ENCODE assay signal across 17 mouse cellular contexts in genomic region chr3:116809221-116809620, GRCm38 (mm10). TPM values are rescaled to one million over a fixed set of nuclear protein-coding genes. Genes with fewer than 3 reads are reported as not detected.
A peak's percentile ranks its signal among the peaks of the same experiment; 100 is the strongest.
DNase-seq lines count a peak whose midpoint lies in the region; ATAC-seq and TF ChIP-seq lines count a peak whose summit lies in the region.
"Had no signal": no experiment of that assay in that cellular context is flagged by ENCODE, and none has a peak within 500 bp of the region (broad histone marks: within the 10 kb centered on the region; RNA-seq: fewer than 3 reads in every experiment).

No protein-coding gene starts in this region.

- H3K4me1 ChIP-seq in heart, embryonic 14.5 days (ENCODE audit: control insufficient read depth in 2 of 2, insufficient read depth in 2 of 2, low read length in 2 of 2), result peaks cover 3 to 19% of the 10 kb centered on the region in 2 experiments
- no peaks in the 10 kb centered on the region for H3K4me1 ChIP-seq in ES-Bruce4 (ENCODE audit: control insufficient read depth, insufficient read depth, low read length)
- H3K4me1 ChIP-seq in liver, embryonic 15.5 days (replicated peaks), result peaks cover 25% of the 10 kb centered on the region

- DNase-seq in heart, postnatal 36 days, result no peak
- DNase-seq in 416B (ENCODE audit: low read depth), result peak; percentile 11
- DNase-seq in frontal cortex, adult 2 months (ENCODE audit: extremely low spot score in 1 of 2, low spot score in 1 of 2), result no peak
- no peak for DNase-seq in right cerebral cortex, adult 18-20 months
- DNase-seq: adrenal gland, postnatal 14 days; cerebellum, adult 18-20 months; kidney, adult 9 months; kidney, postnatal 36 days; left cerebral cortex, postnatal 4 days; lung, adult 2 months had no signal

- 92% methylated on average over 6 of the region's 6 CpGs for WGBS in heart, embryonic 14.5 days
- WGBS in liver, embryonic 15.5 days (ENCODE audit: insufficient replicate concordance), result 87% methylated on average over 6 of the region's 6 CpGs

- H3K27me3 ChIP-seq in heart, embryonic 14.5 days (ENCODE audit: control insufficient read depth, insufficient read depth, low read length), result no peaks in the 10 kb centered on the region
- no peaks in the 10 kb centered on the region for H3K27me3 ChIP-seq in ES-Bruce4 (ENCODE audit: control insufficient read depth, insufficient read depth, low read length, poor library complexity, severe bottlenecking)
- H3K27me3 ChIP-seq in liver, embryonic 15.5 days, result no peaks in the 10 kb centered on the region
- H3K27me3 ChIP-seq: forebrain, embryonic 12.5 days; hindbrain, embryonic 13.5 days had no signal

- H3K4me2 ChIP-seq in heart, embryonic 14.5 days (ENCODE audit: low read length), result no peak overlapping the region
- peak overlapping the region; percentile 85 for H3K4me2 ChIP-seq in liver, embryonic 15.5 days

- H3K9ac ChIP-seq in heart, embryonic 14.5 days (ENCODE audit: low read length), result 0 out of 2 replicates have a peak overlapping the region, but pooled peaks have one; percentile 90
- H3K9ac ChIP-seq in ES-Bruce4 (ENCODE audit: low read depth, poor library complexity, severe bottlenecking), result peak overlapping the region; percentile 78; the same call in 1 of the 2 replicates
- no peak overlapping the region for H3K9ac ChIP-seq in liver, embryonic 15.5 days

- peaks cover 12% of the 10 kb centered on the region; the same call in 1 of the 2 replicates for H3K36me3 ChIP-seq in heart, embryonic 14.5 days (ENCODE audit: control insufficient read depth, insufficient read depth, low read length)
- H3K36me3 ChIP-seq in ES-Bruce4 (ENCODE audit: control insufficient read depth, insufficient read depth, low read length, poor library complexity, severe bottlenecking), result no peaks in the 10 kb centered on the region
- H3K36me3 ChIP-seq in liver, embryonic 15.5 days (replicated peaks), result no peaks in the 10 kb centered on the region
- H3K36me3 ChIP-seq: embryonic facial prominence, embryonic 10.5 days; forebrain, embryonic 12.5 days; hindbrain, embryonic 13.5 days; midbrain, embryonic 10.5 days had no signal

- H3K4me3 ChIP-seq in heart, embryonic 14.5 days (ENCODE audit: control insufficient read depth in 1 of 2, insufficient read depth in 1 of 2, low read depth in 1 of 2, low read length in 2 of 2), result no peak overlapping the region
- no peak overlapping the region for H3K4me3 ChIP-seq in ES-Bruce4 (ENCODE audit: low read depth, low read length)
- H3K4me3 ChIP-seq in liver, embryonic 15.5 days (replicated peaks), result no peak overlapping the region; the same call in 1 of the 2 replicates

- H3K9me3 ChIP-seq in heart, embryonic 14.5 days (ENCODE audit: control insufficient read depth, low read length), result no peaks in the 10 kb centered on the region
- no peaks in the 10 kb centered on the region for H3K9me3 ChIP-seq in ES-Bruce4 (replicated peaks; ENCODE audit: control insufficient read depth, insufficient read depth, low read length, poor library complexity, severe bottlenecking)
- no peaks in the 10 kb centered on the region for H3K9me3 ChIP-seq in liver, embryonic 15.5 days (replicated peaks)
- H3K9me3 ChIP-seq: embryonic facial prominence, embryonic 10.5 days; forebrain, embryonic 12.5 days; hindbrain, embryonic 13.5 days; midbrain, embryonic 10.5 days had no signal

- no peak for ATAC-seq in heart, embryonic 14.5 days (ENCODE audit: insufficient number of reproducible peaks, insufficient read depth, low FRiP score, low read depth)
- ATAC-seq in liver, embryonic 15.5 days (ENCODE audit: insufficient read depth), result no peak

- H3K27ac ChIP-seq in heart, embryonic 14.5 days (replicated peaks in 1 of 2; ENCODE audit: control insufficient read depth in 1 of 2, insufficient read depth in 1 of 2, low read depth in 2 of 2, low read length in 2 of 2), result no peak overlapping the region
- H3K27ac ChIP-seq in ES-Bruce4 (ENCODE audit: insufficient read depth, low read length), result no peak overlapping the region
- no peak overlapping the region for H3K27ac ChIP-seq in liver, embryonic 15.5 days (replicated peaks)

- no peak for TF ChIP-seq EP300 in ES-Bruce4 (IDR thresholded peaks at IDR 0.05; ENCODE audit: insufficient read depth, low read depth, low read length)

- no peak for TF ChIP-seq CTCF in ES-Bruce4 (IDR thresholded peaks at IDR 0.05; ENCODE audit: low read depth, low read length)

- no peak for TF ChIP-seq POLR2A in ES-Bruce4 (IDR thresholded peaks at IDR 0.05; ENCODE audit: insufficient read depth, low read length)

- intact Hi-C loops in heart, postnatal 36 days (cut with DNase I), result loop anchor here (10.0 kb wide), 1 partner anchor 156 kb away; the partner anchor contains the start of genes 4930455H04Rik and Palmd

RNA-seq across cellular contexts. Expression of gene Agl, which starts 1.3 kb away (rescaled TPM):
- 121 and 135 TPM in 2 replicates for polyA plus RNA-seq in heart, embryonic 14.5 days (2014; fragmentation: Nextera tagmentation; extraction: Ambion mirVana)
- total RNA-seq in heart, postnatal 36 days (2021), result 100 to 1,000 TPM; 189 to 212 TPM
- 15.2 and 15.8 TPM in 2 replicates for polyA plus RNA-seq in ES-Bruce4 (2011; ENCODE audit: insufficient read depth, insufficient read length, low read depth, missing spikeins)
- polyA plus RNA-seq in liver, embryonic 15.5 days (2015; fragmentation: Nextera tagmentation; extraction: Ambion mirVana), result 10.3 and 12.1 TPM in 2 replicates
- polyA plus RNA-seq in frontal cortex, adult 2 months (2012; rRNA removed), result 14.2 and 14.4 TPM in 2 replicates

RNA-seq across cellular contexts. Expression of gene Frrs1, which starts 50.0 kb away (rescaled TPM):
- polyA plus RNA-seq in heart, embryonic 14.5 days (2014; fragmentation: Nextera tagmentation; extraction: Ambion mirVana), result 20.7 and 24.7 TPM in 2 replicates
- 1 to 10 TPM; 2.7 to 5.0 TPM for total RNA-seq in heart, postnatal 36 days (2021)
- polyA plus RNA-seq in ES-Bruce4 (2011; ENCODE audit: insufficient read depth, insufficient read length, low read depth, missing spikeins), result 60.3 and 65.0 TPM in 2 replicates
- 38.0 and 43.0 TPM in 2 replicates for polyA plus RNA-seq in liver, embryonic 15.5 days (2015; fragmentation: Nextera tagmentation; extraction: Ambion mirVana)
- 1.2 and 1.7 TPM in 2 replicates for polyA plus RNA-seq in frontal cortex, adult 2 months (2012; rRNA removed)
